9 mouse cellular contexts compared by ENCODE assay signal in genomic region chr7:13053961-13054286, GRCm38 (mm10). TPM values are rescaled to one million over a fixed set of nuclear protein-coding genes. Genes with fewer than 3 reads are reported as not detected.
DNase-seq lines count a peak whose midpoint lies in the region; ATAC-seq and TF ChIP-seq lines count a peak whose summit lies in the region.
"Had no signal": no experiment of that assay in that cellular context is flagged by ENCODE, and none has a peak within 500 bp of the region (broad histone marks: within the 10 kb centered on the region; RNA-seq: fewer than 3 reads in every experiment).

No protein-coding gene starts in this region.

- H3K27me3 ChIP-seq in limb, embryonic 12.5 days: no peaks in the 10 kb centered on the region

- TF ChIP-seq CTCF in lung, adult 2 months (IDR thresholded peaks at IDR 0.05; ENCODE audit: insufficient read depth, low read length): no peak
- no peak for TF ChIP-seq CTCF in embryonic fibroblast, embryonic 13.5 days (IDR thresholded peaks at IDR 0.05; ENCODE audit: borderline replicate concordance, insufficient read depth, low read length)

- peak overlapping the region; percentile 90 for H3K4me3 ChIP-seq in lung, adult 2 months (replicated peaks; ENCODE audit: extremely low read depth, low read depth, low read length)
- peak overlapping the region; percentile 67 for H3K4me3 ChIP-seq in embryonic fibroblast, embryonic 13.5 days (ENCODE audit: insufficient read depth, low read length)
- peak overlapping the region; percentile 57 for H3K4me3 ChIP-seq in limb, embryonic 12.5 days (replicated peaks)

- no peaks in the 10 kb centered on the region for H3K36me3 ChIP-seq in limb, embryonic 12.5 days

- no peak for ATAC-seq in limb, embryonic 12.5 days (ENCODE audit: insufficient number of reproducible peaks, insufficient read depth, low FRiP score, low TSS enrichment, low read depth)
- ATAC-seq in neutrophil, adult 5-6 weeks (ENCODE audit: extremely low read depth, insufficient number of reproducible peaks, low FRiP score, poor library complexity, severe bottlenecking): 0 out of 2 replicates have a peak, but pooled peaks have one; percentile 0

- WGBS in lung, adult 2 months: under 1% methylated on average over 15 of the region's 15 CpGs
- 2% methylated on average over 15 of the region's 15 CpGs for WGBS in limb, embryonic 12.5 days

- H3K27ac ChIP-seq in embryonic fibroblast, embryonic 13.5 days (ENCODE audit: insufficient read depth, low read length): no peak overlapping the region
- H3K27ac ChIP-seq in limb, embryonic 12.5 days: peak overlapping the region; percentile 80; the same call in 1 of the 2 replicates

- no peaks in the 10 kb centered on the region for H3K9me3 ChIP-seq in limb, embryonic 12.5 days

- H3K4me1 ChIP-seq in lung, adult 2 months (ENCODE audit: control insufficient read depth, insufficient read depth, low read length): no peaks in the 10 kb centered on the region
- no peaks in the 10 kb centered on the region for H3K4me1 ChIP-seq in embryonic fibroblast, embryonic 13.5 days (ENCODE audit: control insufficient read depth, insufficient read depth, low read length)
- H3K4me1 ChIP-seq in limb, embryonic 12.5 days (replicated peaks): no peaks in the 10 kb centered on the region

- peak overlapping the region; percentile 68 for H3K9ac ChIP-seq in limb, embryonic 12.5 days (replicated peaks)

- no peak for DNase-seq in lung, adult 2 months
- no peak for DNase-seq in lung, adult 18-20 months
- no peak for DNase-seq in urinary bladder, postnatal 25 days (ENCODE audit: low spot score)
- DNase-seq in thymus, adult 18-20 months: no peak
- no peak for DNase-seq in adrenal gland, postnatal 10 days

- peak overlapping the region; percentile 61 for H3K4me2 ChIP-seq in limb, embryonic 12.5 days

- TF ChIP-seq POLR2A in lung, adult 2 months (IDR thresholded peaks at IDR 0.05; ENCODE audit: borderline replicate concordance, extremely low read depth, low read depth, low read length): no peak
- TF ChIP-seq POLR2A in embryonic fibroblast, embryonic 13.5 days (IDR thresholded peaks at IDR 0.05; ENCODE audit: low read depth, low read length): no peak

RNA-seq across cellular contexts. Expression of gene Mzf1, which starts 0.6 kb away (rescaled TPM):
- polyA plus RNA-seq in lung, adult 2 months (2012; rRNA removed): 2.3 and 2.5 TPM in 2 replicates
- polyA plus RNA-seq in embryonic fibroblast, embryonic 13.5 days (2011; ENCODE audit: insufficient read length, low read depth, missing spikeins): 0.80 and 1.0 TPM in 2 replicates
- 3.8 and 3.9 TPM in 2 replicates for polyA plus RNA-seq in limb, embryonic 12.5 days (2016; fragmentation: Nextera tagmentation; extraction: Ambion mirVana)
- 0.70 and 1.1 TPM in 2 replicates for total RNA-seq in neutrophil, adult 5-6 weeks (2017)
- 1 to 10 TPM; 2.1 to 4.9 TPM for total RNA-seq in adrenal gland, postnatal 10 days (2021)

RNA-seq across cellular contexts. Expression of gene Ube2m, which starts 15.8 kb away (rescaled TPM):
- 82.5 and 143 TPM in 2 replicates for polyA plus RNA-seq in lung, adult 2 months (2012; rRNA removed)
- polyA plus RNA-seq in embryonic fibroblast, embryonic 13.5 days (2011; ENCODE audit: insufficient read length, low read depth, missing spikeins): 273 and 288 TPM in 2 replicates
- 160 and 165 TPM in 2 replicates for polyA plus RNA-seq in limb, embryonic 12.5 days (2016; fragmentation: Nextera tagmentation; extraction: Ambion mirVana)
- total RNA-seq in neutrophil, adult 5-6 weeks (2017): 75.1 and 83.5 TPM in 2 replicates
- total RNA-seq in adrenal gland, postnatal 10 days (2021): 100 to 1,000 TPM; 175 to 186 TPM

RNA-seq across cellular contexts. Expression of gene Chmp2a, which starts 19.3 kb away (rescaled TPM):
- polyA plus RNA-seq in lung, adult 2 months (2012; rRNA removed): 68.5 and 93.5 TPM in 2 replicates
- 85.6 and 98.6 TPM in 2 replicates for polyA plus RNA-seq in embryonic fibroblast, embryonic 13.5 days (2011; ENCODE audit: insufficient read length, low read depth, missing spikeins)
- polyA plus RNA-seq in limb, embryonic 12.5 days (2016; fragmentation: Nextera tagmentation; extraction: Ambion mirVana): 102 and 104 TPM in 2 replicates
- 199 and 209 TPM in 2 replicates for total RNA-seq in neutrophil, adult 5-6 weeks (2017)
- total RNA-seq in adrenal gland, postnatal 10 days (2021): 100 to 1,000 TPM; 165 to 169 TPM

RNA-seq across cellular contexts. Expression of gene Vmn1r85, which starts 41.0 kb away (rescaled TPM):
- polyA plus RNA-seq in lung, adult 2 months (2012; rRNA removed): not detected in 2 replicates
- polyA plus RNA-seq in embryonic fibroblast, embryonic 13.5 days (2011; ENCODE audit: insufficient read length, low read depth, missing spikeins): not detected in 2 replicates
- polyA plus RNA-seq in limb, embryonic 12.5 days (2016; fragmentation: Nextera tagmentation; extraction: Ambion mirVana): not detected in 2 replicates
- total RNA-seq in neutrophil, adult 5-6 weeks (2017): not detected in 2 replicates
- total RNA-seq in adrenal gland, postnatal 10 days (2021): not detected
- total RNA-seq: layer of hippocampus, adult 18-20 months had no signal

RNA-seq across cellular contexts. Expression of gene Zbtb45, which starts 44.1 kb away (rescaled TPM):
- polyA plus RNA-seq in lung, adult 2 months (2012; rRNA removed): 23.5 and 30.7 TPM in 2 replicates
- polyA plus RNA-seq in embryonic fibroblast, embryonic 13.5 days (2011; ENCODE audit: insufficient read length, low read depth, missing spikeins): 14.2 and 16.9 TPM in 2 replicates
- 28.7 and 29.9 TPM in 2 replicates for polyA plus RNA-seq in limb, embryonic 12.5 days (2016; fragmentation: Nextera tagmentation; extraction: Ambion mirVana)
- 1.1 and 3.6 TPM in 2 replicates for total RNA-seq in neutrophil, adult 5-6 weeks (2017)
- total RNA-seq in adrenal gland, postnatal 10 days (2021): 10 to 100 TPM; 11.3 to 13.6 TPM
